Mouse (Mus musculus) testis, adult 2 months (tissue): ENCODE data around the gene Gm3072. TPM values are rescaled to one million over a fixed set of nuclear protein-coding genes. Genes with fewer than 3 reads are reported as not detected.
"Not testable (repeated sequence)": the region's sequence is repeated elsewhere in the genome, so short reads cannot be mapped to it uniquely, and the experiment has no call there.

ENCODE experiments used
- H3K27ac ChIP-seq: fragments of 200-500 bp; 2 replicates; pipeline ENCODE4 v1.5.1; 2012; ENCODE audit warnings: low read depth, low read length; ENCODE audit not compliant: control insufficient read depth, insufficient read depth
- H3K27me3 ChIP-seq: fragments of 200-500 bp; 2 replicates; pipeline ENCODE4 v1.6.1; 2012; ENCODE audit warnings: mild to moderate bottlenecking, low read length, moderate library complexity; ENCODE audit not compliant: control insufficient read depth, insufficient read depth
- H3K36me3 ChIP-seq: fragments of 200-500 bp; 2 replicates; pipeline ENCODE4 v1.6.1; 2012; ENCODE audit warnings: mild to moderate bottlenecking, low read length; ENCODE audit not compliant: control insufficient read depth, insufficient read depth
- H3K4me1 ChIP-seq: fragments of 200-500 bp; 2 replicates; pipeline ENCODE4 v1.6.1; 2012; ENCODE audit warnings: low read length; ENCODE audit not compliant: control insufficient read depth, insufficient read depth
- H3K4me3 ChIP-seq: fragments of 200-500 bp; 2 replicates; pipeline ENCODE4 v1.5.1; 2012; ENCODE audit warnings: low read depth, mild to moderate bottlenecking, low read length, moderate library complexity, mixed read lengths; ENCODE audit not compliant: control insufficient read depth
- polyA plus RNA-seq: library from polyadenylated mRNA; depleted of rRNA; stranded (reverse); fragments of >200 nt; gene quantifications from 2 replicates; pipeline ENCODE4 v1.2.3, GENCODE M21; 2012; rRNA removed

Gene Gm3072
- 0.28 and 0.38 TPM in 2 replicates for polyA plus RNA-seq

DNA sequence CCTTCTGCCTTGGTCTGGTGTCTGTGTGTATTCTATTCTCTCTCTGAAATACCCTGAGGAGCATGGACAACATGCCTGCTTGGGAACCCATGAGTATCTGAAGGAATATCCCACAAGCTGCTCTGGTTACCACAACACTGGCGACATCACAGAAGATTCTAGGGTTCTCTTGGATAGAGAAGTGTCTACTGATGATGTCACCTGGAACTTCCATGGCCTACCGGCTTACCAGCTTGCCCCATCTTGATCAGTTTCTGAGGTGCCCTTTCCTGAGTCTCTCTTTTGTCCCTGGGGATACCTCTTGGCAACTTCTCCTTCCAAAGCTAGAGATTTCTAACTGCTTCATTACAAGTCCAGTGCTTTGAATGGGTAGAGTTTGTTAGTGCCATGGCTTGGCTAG is at the start of gene Gm3072:
TSS of gene Gm3072 (minus strand) at position 101 of the 400 bp plus-strand sequence.
- H3K4me3 ChIP-seq = peak within 1 kb of the TSS; percentile 42
- H3K27ac ChIP-seq, H3K4me1 ChIP-seq, H3K27me3 ChIP-seq, H3K36me3 ChIP-seq: not testable (repeated sequence)

DNA sequence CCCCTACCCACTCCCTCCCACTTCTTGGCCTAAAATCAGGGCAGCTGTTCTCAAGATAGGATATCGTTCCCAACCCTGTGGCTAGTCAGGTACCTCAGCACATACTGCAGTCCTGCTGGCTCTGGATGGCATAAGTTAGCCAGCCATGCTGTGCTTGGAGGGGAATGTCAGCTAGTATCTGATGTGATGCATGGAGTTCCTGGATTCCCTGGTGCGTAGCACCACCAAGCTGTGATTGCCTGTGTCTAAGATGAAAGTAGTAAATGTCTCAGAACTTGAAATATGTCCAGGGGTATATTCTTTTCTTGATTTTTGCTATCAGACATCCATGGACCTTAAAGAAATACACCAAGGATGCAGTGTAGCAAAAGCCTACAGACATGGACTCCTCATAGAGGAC is 23.8 kb upstream of the Gm3072 start:
- not testable (repeated sequence) for H3K4me1 ChIP-seq, H3K4me3 ChIP-seq, H3K36me3 ChIP-seq, H3K27ac ChIP-seq, H3K27me3 ChIP-seq

DNA sequence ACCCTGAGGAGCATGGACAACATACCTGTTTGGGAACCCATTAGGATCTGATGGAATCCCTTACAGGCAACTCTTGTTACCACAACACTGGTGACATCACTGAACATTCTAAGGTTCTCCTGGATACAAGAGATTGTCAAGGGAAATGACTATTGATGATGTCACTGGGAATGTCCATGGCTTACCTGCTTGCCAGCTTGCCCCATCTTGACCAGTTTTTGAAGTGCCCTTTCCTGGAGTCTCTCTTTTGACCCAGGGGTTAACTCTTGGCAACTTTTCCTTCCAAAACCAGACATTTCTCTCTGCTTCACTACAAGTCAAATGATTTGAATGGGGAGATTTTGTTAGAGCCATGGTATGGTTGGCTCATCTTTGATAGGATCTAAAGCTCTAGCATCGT is 22.0 kb upstream of the Gm3072 start, which contains the start of gene Gm3676:
TSS of gene Gm3676 (minus strand) at position 101 of the 400 bp plus-strand sequence.
- H3K4me1 ChIP-seq, H3K27me3 ChIP-seq, H3K36me3 ChIP-seq, H3K27ac ChIP-seq, H3K4me3 ChIP-seq: not testable (repeated sequence)

DNA sequence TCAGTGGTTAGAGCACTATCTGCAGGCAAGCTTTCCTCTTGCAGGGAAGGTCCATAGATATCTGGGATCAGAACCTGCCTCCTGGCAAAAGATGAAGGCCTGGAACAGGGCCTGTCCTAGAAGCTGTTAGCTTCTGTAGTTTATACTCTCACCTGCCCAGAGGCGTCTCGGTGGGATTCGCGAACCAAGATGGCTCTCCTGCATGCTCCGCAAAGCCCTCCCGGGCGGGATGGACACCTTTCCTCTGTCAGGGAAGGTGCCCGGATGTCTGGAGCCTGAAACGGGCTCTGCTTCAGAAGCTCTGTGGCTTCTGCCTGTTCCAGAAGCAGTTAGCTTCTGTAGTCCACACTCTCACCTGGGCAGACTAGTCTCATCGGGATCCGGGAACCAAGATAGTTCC is 5.7 kb upstream of the Gm3072 start:
- not testable (repeated sequence) for H3K27me3 ChIP-seq

DNA sequence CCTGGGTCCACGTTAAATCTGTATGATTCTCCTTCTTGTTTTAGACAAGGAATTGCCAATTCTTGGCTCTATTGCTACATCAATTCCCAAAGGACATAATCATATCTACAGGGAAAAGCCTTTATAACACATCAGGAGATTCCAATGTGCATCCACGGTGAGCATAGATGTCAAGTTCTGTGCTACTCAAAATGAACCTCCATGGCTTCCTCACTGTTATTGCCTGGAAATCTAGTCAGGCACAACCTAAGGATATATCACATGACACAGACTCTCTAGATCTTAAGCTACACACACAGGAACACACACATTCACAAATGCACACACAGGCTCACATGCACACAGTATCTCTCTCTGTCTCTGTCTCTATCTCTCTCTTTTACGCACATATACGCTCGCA is 1.9 kb downstream of the Gm3072 start:
- H3K4me3 ChIP-seq, H3K4me1 ChIP-seq, H3K27ac ChIP-seq, H3K27me3 ChIP-seq, H3K36me3 ChIP-seq: not testable (repeated sequence)

More for the DNA sequence above, 5.7 kb upstream of the Gm3072 start:
- not testable (repeated sequence) for H3K4me3 ChIP-seq, H3K27ac ChIP-seq, H3K4me1 ChIP-seq, H3K36me3 ChIP-seq

DNA sequence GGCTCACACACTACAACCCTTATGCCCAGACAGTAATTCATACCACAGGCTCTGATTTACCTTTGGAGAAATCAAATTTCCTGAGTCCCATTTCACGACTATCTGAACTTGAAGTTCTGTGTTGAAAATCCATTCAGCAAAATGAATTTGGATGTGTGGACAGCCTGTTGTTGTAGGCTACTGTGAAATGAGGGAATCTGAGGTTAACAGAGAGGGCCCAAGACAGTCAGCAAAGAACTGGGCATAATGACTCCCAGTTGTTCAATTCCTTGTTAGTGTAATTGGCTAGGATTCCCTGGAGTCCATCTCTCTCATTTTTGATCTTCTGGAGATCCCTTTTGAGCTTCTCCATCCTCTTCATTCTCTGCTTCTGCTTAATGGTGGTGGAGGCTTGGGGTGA is 13.7 kb downstream of the Gm3072 start:
- H3K4me1 ChIP-seq, H3K27me3 ChIP-seq, H3K36me3 ChIP-seq, H3K4me3 ChIP-seq, H3K27ac ChIP-seq: not testable (repeated sequence)

DNA sequence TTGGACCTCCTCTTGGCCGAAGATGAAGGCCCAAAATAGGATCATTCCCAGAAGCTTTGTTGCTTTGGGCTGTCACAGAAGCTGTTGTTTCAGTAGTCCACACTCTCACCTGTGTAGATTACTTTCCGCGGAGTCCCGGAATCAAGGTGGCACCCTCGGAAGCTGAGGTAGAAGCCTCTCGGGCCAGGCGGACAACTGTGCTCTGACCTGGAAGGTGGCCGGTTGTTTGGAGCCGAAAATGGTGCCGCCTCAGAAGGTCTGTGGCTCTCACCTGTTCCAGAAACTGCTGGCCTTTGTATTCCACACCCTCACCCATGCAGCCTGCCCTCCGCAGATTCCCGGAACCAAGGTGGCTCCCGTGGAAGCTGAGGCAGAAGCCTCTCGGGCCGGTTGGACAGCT is 23.5 kb downstream of the Gm3072 start:
- not testable (repeated sequence) for H3K4me3 ChIP-seq, H3K27ac ChIP-seq, H3K4me1 ChIP-seq, H3K36me3 ChIP-seq, H3K27me3 ChIP-seq

DNA sequence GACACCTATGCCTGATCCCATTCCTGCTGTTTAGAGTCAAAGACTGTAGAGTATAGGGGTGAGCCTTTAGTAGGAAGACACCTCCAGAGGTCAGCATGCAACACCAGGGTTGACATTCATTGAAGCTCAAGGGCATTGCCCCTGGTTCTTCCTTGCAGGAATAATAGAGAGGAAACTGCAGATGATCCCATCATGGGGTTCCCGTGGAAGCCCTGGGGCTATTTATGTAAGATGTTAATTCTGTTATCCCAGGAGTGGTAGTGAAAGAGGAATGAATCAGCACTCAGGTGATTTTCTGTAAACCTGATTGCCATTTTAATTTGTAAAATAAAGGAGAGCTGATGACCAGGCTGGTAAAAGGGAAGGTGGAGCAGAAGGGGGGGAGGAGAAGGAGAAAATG is 38.1 kb downstream of the Gm3072 start:
- H3K27ac ChIP-seq = not testable (repeated sequence)

DNA sequence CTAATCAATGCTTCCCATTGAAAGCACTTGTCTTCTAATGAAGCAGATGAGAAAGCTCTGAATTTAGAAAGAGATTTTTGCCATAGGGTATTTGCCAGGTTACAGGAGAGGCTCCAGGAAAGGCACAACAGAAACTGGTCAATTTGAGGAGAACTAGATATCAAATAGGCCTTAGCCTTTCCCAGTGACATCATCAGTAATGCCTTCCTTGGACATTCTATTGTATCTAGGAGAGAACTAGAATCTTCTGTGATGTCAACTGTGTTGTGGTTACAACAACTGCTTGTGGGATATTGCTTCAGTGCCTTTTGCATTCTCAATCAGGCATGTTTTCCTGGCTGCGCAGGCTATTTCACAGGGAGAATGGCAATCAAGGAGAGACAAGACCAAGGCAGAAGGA is 51.5 kb downstream of the Gm3072 start, which contains the start of gene 1700049E17Rik2:
TSS of gene 1700049E17Rik2 (plus strand) at position 301 of the 400 bp plus-strand sequence.
- H3K27ac ChIP-seq = not testable (repeated sequence)

More for the DNA sequence above, 38.1 kb downstream of the Gm3072 start:
- H3K4me3 ChIP-seq, H3K4me1 ChIP-seq, H3K27me3 ChIP-seq, H3K36me3 ChIP-seq: not testable (repeated sequence)

More for the DNA sequence above, 51.5 kb downstream of the Gm3072 start, which contains the start of gene 1700049E17Rik2:
- not testable (repeated sequence) for H3K27me3 ChIP-seq, H3K4me3 ChIP-seq, H3K4me1 ChIP-seq, H3K36me3 ChIP-seq

Other genes with a start within 250 kb of the Gm3072 start
- 1.1 TPM in 2 replicates for gene Gm7945, start 238.2 kb downstream of the Gm3072 start, polyA plus RNA-seq
- 0.17 and 0.79 TPM in 2 replicates for gene Gm6482, start 216.3 kb downstream of the Gm3072 start, polyA plus RNA-seq
- gene Gm7954, start 171.1 kb downstream of the Gm3072 start, polyA plus RNA-seq = 0.36 and 0.37 TPM in 2 replicates
- gene Gm3486, start 135.1 kb downstream of the Gm3072 start, polyA plus RNA-seq = 7.5 and 9.8 TPM in 2 replicates
- gene Gm7970, start 69.0 kb downstream of the Gm3072 start, polyA plus RNA-seq = 0.17 TPM in 2 replicates
- gene 1700049E17Rik2, start 51.4 kb downstream of the Gm3072 start, polyA plus RNA-seq = 1.1 and 1.7 TPM in 2 replicates
- 7.4 and 9.4 TPM in 2 replicates for gene Gm3676, start 21.9 kb upstream of the Gm3072 start, polyA plus RNA-seq
- gene Gm8068, start 77.3 kb upstream of the Gm3072 start, polyA plus RNA-seq = 0.26 and 0.52 TPM in 2 replicates
- 0.31 TPM in 1 of 2 replicates, not detected in the other for gene Gm7929, start 126.0 kb upstream of the Gm3072 start, polyA plus RNA-seq
- 4.7 and 4.8 TPM in 2 replicates for gene Gm47189, start 147.8 kb upstream of the Gm3072 start, polyA plus RNA-seq